Mouse (Mus musculus): ENCODE measurements at regions not wholly inside any gene's neighbourhood (a gene's known extent, or its start where the extent isn't known, plus 50 kb on each side); places are given as distances from the start of the nearest gene placed in this dataset.

- peaks cover 10% of the 10 kb centered on the region for H3K4me1 ChIP-seq (replicated peaks)
- 20% methylated on average over 6 of the region's 6 CpGs for WGBS
- H3K27ac ChIP-seq: no peak overlapping the region
- no peaks in the 10 kb centered on the region for H3K27me3 ChIP-seq
- H3K9ac ChIP-seq (replicated peaks): no peak overlapping the region
- no peaks in the 10 kb centered on the region for H3K9me3 ChIP-seq
- H3K4me3 ChIP-seq (replicated peaks): no peak overlapping the region
- H3K4me2 ChIP-seq (replicated peaks): no peak overlapping the region
- H3K36me3 ChIP-seq: no peaks in the 10 kb centered on the region
- ATAC-seq: no peak
These were observed 56.3 kb upstream of the Robo2 start for GRCm38 (mm10) chr16:74467745-74468420.

- no peaks in the 10 kb centered on the region for H3K9me3 ChIP-seq
- peaks cover 10% of the 10 kb centered on the region for H3K4me1 ChIP-seq (replicated peaks)
- H3K36me3 ChIP-seq: no peaks in the 10 kb centered on the region
- H3K27me3 ChIP-seq: no peaks in the 10 kb centered on the region
- H3K27ac ChIP-seq: no peak overlapping the region
- H3K4me2 ChIP-seq (replicated peaks): no peak overlapping the region
- 76% methylated on average over 7 of the region's 7 CpGs for WGBS
- no peak for ATAC-seq
- no peak overlapping the region for H3K9ac ChIP-seq (replicated peaks)
- H3K4me3 ChIP-seq (replicated peaks): no peak overlapping the region
These were observed 55.5 kb upstream of the Robo2 start for GRCm38 (mm10) chr16:74467159-74467558.

GRCm38 (mm10) chr16:74464835-74465234 is 53.2 kb upstream of the Robo2 start:
- no peak for ATAC-seq
- no peaks in the 10 kb centered on the region for H3K9me3 ChIP-seq
- no peak overlapping the region for H3K27ac ChIP-seq
- H3K36me3 ChIP-seq: no peaks in the 10 kb centered on the region
- H3K4me1 ChIP-seq (replicated peaks): peaks cover 10% of the 10 kb centered on the region
- 65% methylated on average over 2 of the region's 2 CpGs for WGBS
- H3K27me3 ChIP-seq: no peaks in the 10 kb centered on the region
- H3K4me2 ChIP-seq (replicated peaks): no peak overlapping the region
- no peak overlapping the region for H3K4me3 ChIP-seq (replicated peaks)
- H3K9ac ChIP-seq (replicated peaks): no peak overlapping the region

- Histone ChIP-seq H3K27me3 (no peaks in the 10 kb centered on the region), H3K4me1 (replicated peaks) (peaks cover 10% of the 10 kb centered on the region), H3K4me2 (replicated peaks) (no peak overlapping the region), H3K9me3 (no peaks in the 10 kb centered on the region), H3K27ac (no peak overlapping the region), H3K9ac (replicated peaks) (no peak overlapping the region), H3K36me3 (no peaks in the 10 kb centered on the region), H3K4me3 (replicated peaks) (no peak overlapping the region)
- WGBS: 67% methylated on average over 6 of the region's 6 CpGs
- ATAC-seq: no peak
These were observed 52.7 kb upstream of the Robo2 start for GRCm38 (mm10) chr16:74464290-74464689.

- Histone ChIP-seq H3K4me1 (replicated peaks) (peaks cover under 1% of the 10 kb centered on the region; the same call in 1 of the 2 replicates), H3K4me3 (replicated peaks) (no peak overlapping the region), H3K27me3 (no peaks in the 10 kb centered on the region), H3K36me3 (no peaks in the 10 kb centered on the region), H3K9ac (replicated peaks) (no peak overlapping the region), H3K9me3 (no peaks in the 10 kb centered on the region), H3K4me2 (replicated peaks) (no peak overlapping the region), H3K27ac (no peak overlapping the region)
- ATAC-seq: no peak
- WGBS: 82% methylated on average over 3 of the region's 3 CpGs
These were observed 50.8 kb upstream of the Robo2 start for GRCm38 (mm10) chr16:74462436-74462835.

Measured in midbrain, embryonic 13.5 days (tissue).